Mouse (Mus musculus): ENCODE results near the gene Odf4.

DNA sequence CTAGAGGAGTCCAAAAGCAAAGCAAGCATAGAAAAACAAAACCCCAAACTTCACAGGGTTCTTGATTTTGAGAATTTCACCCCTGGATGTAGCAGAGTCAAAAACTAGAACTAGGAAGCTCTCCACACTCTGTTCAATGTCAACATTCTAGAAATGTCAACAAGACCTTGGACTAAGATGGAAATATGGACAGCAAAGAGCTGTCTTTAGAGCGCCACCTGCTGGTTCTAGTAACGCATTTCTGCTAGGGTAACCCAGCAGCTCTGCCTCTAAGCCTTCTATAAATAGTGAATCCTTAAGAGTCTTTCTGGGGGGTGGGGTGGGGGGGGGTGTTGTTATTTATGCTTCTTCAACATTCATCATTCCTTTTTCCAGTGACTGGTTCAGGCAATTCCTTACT, 52.0 kb downstream of the Odf4 start:
- TF ChIP-seq CTCF (IDR thresholded peaks at IDR 0.05; ENCODE audit: extremely low read depth, insufficient read depth, low read length), result peak; percentile 78
- TF ChIP-seq POLR2A (IDR thresholded peaks at IDR 0.05; ENCODE audit: extremely low read depth, insufficient read depth, low read length), result no peak
